Mouse (Mus musculus): ENCODE results near the gene Spin2f. TPM values are rescaled to one million over a fixed set of nuclear protein-coding genes. Genes with fewer than 3 reads are reported as not detected.
"Not testable (repeated sequence)": the region's sequence is repeated elsewhere in the genome, so short reads cannot be mapped to it uniquely, and the experiment has no call there.

Gene Spin2f
- total RNA-seq (2021) (not detected), polyA plus RNA-seq (2012; rRNA removed) (not detected in 2 replicates)
- long read RNA-seq = 0 reads

- DNase-seq = not testable (repeated sequence)
Measured at GRCm38 (mm10) chrX:31253594-31253993, at the start of gene Spin2f. Gene Spin2f (plus strand): TSS chrX:31253894.

- DNase-seq = not testable (repeated sequence)
Measured at GRCm38 (mm10) chrX:31212136-31212535, 41.6 kb upstream of the Spin2f start.

GRCm38 (mm10) chrX:31223536-31223935 lies 30.2 kb upstream of the Spin2f start:
- DNase-seq = not testable (repeated sequence)

DNA sequence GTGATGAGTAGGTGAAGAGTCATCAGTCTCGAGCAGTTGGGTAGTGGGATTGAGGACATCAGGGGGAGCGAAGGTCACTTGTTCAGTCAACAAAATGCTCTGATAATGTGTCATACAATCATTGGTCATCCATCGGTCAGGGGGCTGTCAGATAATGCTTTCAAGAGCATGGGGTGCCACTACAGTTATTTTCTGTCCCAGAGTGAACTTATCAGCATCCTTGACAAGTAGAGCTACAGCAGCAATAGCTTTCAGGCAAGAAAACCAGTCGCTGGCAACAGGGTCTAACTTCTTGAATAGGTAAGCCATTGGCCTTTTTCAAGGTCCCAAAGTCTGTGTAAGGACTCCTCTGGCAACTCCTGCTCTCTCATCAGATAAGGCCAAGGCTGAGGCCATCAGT lies 18.6 kb upstream of the Spin2f start:
- not testable (repeated sequence) for DNase-seq

DNA sequence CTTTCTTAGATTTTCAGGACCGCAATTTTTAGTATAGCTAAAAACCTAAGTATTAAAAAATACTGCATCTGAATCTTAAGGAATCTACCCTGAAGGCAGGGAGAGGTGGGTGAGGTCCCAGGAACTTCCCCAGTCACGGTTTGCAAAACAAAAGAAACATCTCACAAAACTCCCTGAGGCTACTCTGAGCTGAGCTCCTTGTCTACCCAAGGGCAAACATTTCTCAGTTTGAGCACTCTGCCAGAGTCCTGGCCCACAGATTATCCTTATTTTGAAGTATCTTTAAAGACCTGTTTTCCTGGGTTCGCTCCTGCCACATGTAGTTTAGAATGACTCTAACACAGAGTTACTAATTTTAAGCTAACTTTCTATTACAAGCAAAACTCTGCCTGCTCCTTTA lies 11.9 kb upstream of the Spin2f start:
- DNase-seq = not testable (repeated sequence)

Other genes starting within 250 kb of the Spin2f start
- gene Btbd35f29, start 136.2 kb upstream of the Spin2f start, total RNA-seq (2021) = not detected
- gene Btbd35f29, start 136.2 kb upstream of the Spin2f start, polyA plus RNA-seq (2012; rRNA removed) = not detected in 2 replicates
- not detected for gene Btbd35f26, start 82.6 kb downstream of the Spin2f start, total RNA-seq (2021)
- gene Btbd35f26, start 82.6 kb downstream of the Spin2f start, polyA plus RNA-seq (2012; rRNA removed) = not detected in 2 replicates
- not detected for gene Btbd35f19, start 130.0 kb downstream of the Spin2f start, total RNA-seq (2021)
- not detected in 2 replicates for gene Btbd35f19, start 130.0 kb downstream of the Spin2f start, polyA plus RNA-seq (2012; rRNA removed)